Mouse (Mus musculus) adrenal gland (tissue): ENCODE measurements at regions not wholly inside any gene's neighbourhood (a gene's known extent, or its start where the extent isn't known, plus 50 kb on each side); places are given as distances from the start of the nearest gene placed in this dataset.

Experiments
- intact Hi-C: fragments of 180-260 bp; cut with DNase I; formaldehyde crosslinking; loops from one replicate; pipeline ENCODE4 v1.15.1; 2025

GRCm38 (mm10) chr3:102574320-102574719 lies 104.6 kb downstream of the Ngf start:
- intact Hi-C loops: no loop called here

GRCm38 (mm10) chr3:102576896-102577295 lies 107.2 kb downstream of the Ngf start:
- intact Hi-C loops: no loop called here

- intact Hi-C loops: no loop called here
Measured at GRCm38 (mm10) chr3:102581830-102582229, 112.1 kb downstream of the Ngf start.

GRCm38 (mm10) chr3:102585136-102585535 lies 115.4 kb downstream of the Ngf start:
- intact Hi-C loops: no loop called here

- intact Hi-C loops: no loop called here
Measured at GRCm38 (mm10) chr3:102586221-102586620, 116.5 kb downstream of the Ngf start.

GRCm38 (mm10) chr3:102592041-102592440 lies 122.3 kb downstream of the Ngf start:
- intact Hi-C loops: no loop called here

- intact Hi-C loops: no loop called here
Measured at GRCm38 (mm10) chr3:102596944-102597551, 127.3 kb downstream of the Ngf start.

- intact Hi-C loops: no loop called here
Measured at GRCm38 (mm10) chr3:102599061-102599460, 129.3 kb downstream of the Ngf start.

- intact Hi-C loops: no loop called here
Measured at GRCm38 (mm10) chr3:102602766-102603165, 131.6 kb upstream of the Tspan2 start.

GRCm38 (mm10) chr3:102605284-102605683 lies 129.0 kb upstream of the Tspan2 start:
- intact Hi-C loops: no loop called here

- intact Hi-C loops: no loop called here
Measured at GRCm38 (mm10) chr3:102610970-102611369, 123.4 kb upstream of the Tspan2 start.

GRCm38 (mm10) chr3:102611398-102612366 lies 122.6 kb upstream of the Tspan2 start:
- intact Hi-C loops: no loop called here

- intact Hi-C loops: no loop called here
Measured at GRCm38 (mm10) chr3:102619666-102620377, 114.5 kb upstream of the Tspan2 start.

- intact Hi-C loops: no loop called here
Measured at GRCm38 (mm10) chr3:102636076-102636475, 98.3 kb upstream of the Tspan2 start.

- intact Hi-C loops: no loop called here
Measured at GRCm38 (mm10) chr3:102636674-102637073, 97.7 kb upstream of the Tspan2 start.

GRCm38 (mm10) chr3:102644276-102644940 lies 89.9 kb upstream of the Tspan2 start:
- intact Hi-C loops: no loop called here

- intact Hi-C loops: no loop called here
Measured at GRCm38 (mm10) chr3:102648450-102648849, 85.9 kb upstream of the Tspan2 start.

GRCm38 (mm10) chr3:102654962-102655361 lies 79.4 kb upstream of the Tspan2 start:
- intact Hi-C loops: no loop called here

- intact Hi-C loops: no loop called here
Measured at GRCm38 (mm10) chr3:102657116-102657515, 77.2 kb upstream of the Tspan2 start.

- intact Hi-C loops: no loop called here
Measured at GRCm38 (mm10) chr3:102657531-102658060, 76.7 kb upstream of the Tspan2 start.

- intact Hi-C loops: no loop called here
Measured at GRCm38 (mm10) chr3:102659352-102659751, 75.0 kb upstream of the Tspan2 start.
